Mouse (Mus musculus): ENCODE measurements at regions not wholly inside any gene's neighbourhood (a gene's known extent, or its start where the extent isn't known, plus 50 kb on each side); places are given as distances from the start of the nearest gene placed in this dataset.
A peak's percentile ranks its signal among the peaks of the same experiment; 100 is the strongest.
"Not testable (repeated sequence)": the region's sequence is repeated elsewhere in the genome, so short reads cannot be mapped to it uniquely, and the experiment has no call there.

DNA sequence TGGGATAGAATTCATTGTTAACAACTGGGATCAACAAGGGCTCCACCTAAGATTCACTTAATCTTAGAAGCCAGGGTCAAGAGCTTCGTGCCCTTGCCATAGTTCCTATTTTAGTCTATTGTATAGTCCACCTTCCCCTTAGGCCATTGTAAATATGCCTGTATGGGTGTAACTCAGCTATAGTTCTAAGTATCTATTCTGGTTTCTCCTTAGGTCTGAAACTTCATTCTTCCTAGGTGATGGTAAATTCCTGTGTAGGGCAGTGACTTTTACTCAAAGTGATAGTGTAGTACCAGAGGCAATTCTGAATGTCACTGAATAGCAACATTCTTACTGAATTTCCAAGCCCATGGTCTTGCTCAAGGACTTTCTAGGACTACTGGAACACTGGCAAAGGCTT, 989.4 kb downstream of the Ankrd7 start:
- not testable (repeated sequence) for DNase-seq

DNA sequence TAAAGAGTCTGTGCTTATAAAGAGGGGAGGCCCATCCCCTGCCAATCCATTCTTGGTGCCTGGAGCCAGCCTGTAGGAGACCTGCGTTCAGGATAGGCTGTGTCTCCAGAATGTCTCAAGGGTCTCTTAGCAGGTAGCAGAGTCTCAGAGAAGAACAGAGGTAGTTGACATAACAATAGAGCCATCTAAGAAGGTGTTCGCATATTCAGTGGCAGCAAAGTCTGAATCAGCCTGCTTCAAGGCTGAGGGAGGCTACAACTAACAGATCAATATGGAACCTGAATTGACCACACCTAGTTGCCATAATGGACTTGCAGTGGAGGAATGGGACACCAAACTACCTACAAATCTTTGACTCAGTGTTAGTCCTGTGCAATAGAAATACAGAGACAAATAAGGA, 998.0 kb downstream of the Ankrd7 start:
- no peak for DNase-seq

DNA sequence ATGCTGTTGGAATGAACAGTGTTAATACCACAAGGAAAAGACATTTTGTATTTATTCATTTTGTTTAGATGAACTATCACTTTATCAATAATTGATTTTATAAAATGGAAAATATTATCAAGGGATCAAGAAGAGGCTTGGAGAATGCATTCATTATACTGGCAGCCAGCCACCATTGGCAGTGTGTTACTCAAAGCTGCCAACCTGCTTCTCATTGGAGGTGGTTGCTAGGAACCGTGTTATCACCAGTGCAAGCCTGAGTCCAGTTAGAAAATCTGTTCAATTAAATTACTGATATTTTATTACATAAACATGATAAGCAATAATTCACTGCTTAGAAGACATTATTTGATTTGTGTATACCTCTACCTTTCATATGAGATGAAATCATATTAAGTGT, 1003.6 kb downstream of the Ankrd7 start:
- DNase-seq = peak; percentile 6

DNA sequence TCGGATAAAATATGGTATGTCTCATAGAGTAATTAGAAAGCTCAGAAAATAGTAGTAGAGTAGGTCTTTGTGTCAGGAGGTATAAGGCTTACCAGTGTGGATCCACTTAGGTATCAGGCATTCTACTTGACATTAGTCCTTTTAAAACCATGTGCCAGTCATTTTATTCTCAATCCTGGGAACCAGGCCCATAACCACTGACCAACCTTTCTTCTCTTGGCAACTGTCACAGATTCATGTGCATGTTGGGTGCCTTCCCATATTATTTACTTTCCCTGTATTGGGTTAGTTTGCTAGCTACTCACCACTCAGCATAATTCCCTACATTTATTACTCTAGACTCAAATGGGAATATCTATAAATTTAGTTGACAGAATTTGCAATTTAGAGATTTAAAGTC, 1045.1 kb downstream of the Ankrd7 start:
- DNase-seq = no peak

DNA sequence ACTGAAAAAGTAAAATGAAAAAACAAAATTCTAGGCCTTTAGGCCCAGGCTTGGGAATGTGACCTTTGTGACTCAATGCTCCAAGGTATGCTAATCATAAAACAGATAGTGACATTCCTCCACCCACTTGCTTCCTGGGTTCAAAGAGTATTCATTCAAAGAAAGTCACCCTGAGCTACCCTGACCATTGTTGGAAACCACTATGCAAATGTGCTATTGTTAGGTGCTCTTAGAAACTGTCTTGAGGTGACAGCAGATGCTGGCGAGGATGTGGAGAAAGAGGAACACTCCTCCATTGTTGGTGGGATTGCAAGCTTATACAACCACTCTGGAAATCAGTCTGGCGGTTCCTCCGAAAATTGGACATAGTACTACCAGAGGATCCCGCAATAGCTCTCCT, 1075.7 kb downstream of the Ankrd7 start:
- DNase-seq = not testable (repeated sequence)

DNA sequence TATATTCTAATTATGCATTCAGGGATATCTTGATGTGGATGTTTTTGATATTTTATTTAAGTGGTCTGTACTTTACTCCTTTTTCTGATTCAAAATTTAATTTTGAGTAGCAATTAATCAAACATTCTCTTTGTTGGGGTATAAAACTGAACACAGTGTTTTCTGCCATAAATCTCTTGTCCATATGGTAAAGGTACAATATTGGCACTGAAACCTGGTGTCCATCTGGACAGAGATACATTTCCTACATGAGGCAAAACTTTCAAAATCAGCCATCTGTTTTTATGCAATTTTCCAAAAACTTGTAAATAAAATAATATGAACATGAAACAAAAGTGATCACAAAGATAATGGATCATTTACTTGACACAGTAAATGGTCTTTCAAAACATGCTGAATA, 1078.2 kb downstream of the Ankrd7 start:
- DNase-seq = no peak

DNA sequence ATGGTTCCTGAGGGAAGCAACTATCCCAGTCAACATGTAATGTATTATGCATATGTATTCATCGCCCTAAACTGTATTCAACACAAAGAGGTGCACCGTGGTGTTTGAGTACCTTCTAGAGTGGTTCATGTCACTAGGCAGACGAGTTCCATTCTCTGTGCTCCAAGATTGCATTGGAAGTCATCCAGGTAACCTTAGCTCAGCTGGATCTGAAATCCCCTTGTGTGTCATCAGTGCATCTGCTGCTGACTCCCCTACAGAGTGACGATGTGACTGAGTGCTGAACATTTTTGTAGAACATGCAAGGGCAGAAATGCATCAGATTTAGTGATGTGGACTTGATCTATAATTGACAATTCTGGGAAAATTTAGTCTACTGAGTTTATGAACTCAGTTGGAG, 1079.6 kb downstream of the Ankrd7 start:
- no peak for DNase-seq

DNA sequence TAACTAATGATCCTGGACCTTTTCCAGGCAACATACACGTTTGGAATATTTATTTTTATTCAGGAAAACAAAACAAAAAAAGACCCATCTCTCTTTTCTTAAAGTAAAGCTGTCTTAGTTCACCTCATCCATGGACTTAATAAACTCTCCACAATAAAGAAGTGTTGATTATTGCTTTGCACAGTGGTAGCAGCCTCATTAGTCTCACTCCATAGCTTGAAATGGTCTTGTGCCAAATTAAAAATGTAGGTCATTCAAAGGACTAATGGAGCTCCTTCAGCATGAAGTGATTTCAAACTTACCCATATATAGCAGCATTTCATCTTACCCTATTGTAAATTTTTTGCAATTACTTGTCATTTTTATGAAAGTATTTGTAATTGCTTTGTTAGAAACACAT, 1109.8 kb downstream of the Ankrd7 start:
- no peak for DNase-seq

DNA sequence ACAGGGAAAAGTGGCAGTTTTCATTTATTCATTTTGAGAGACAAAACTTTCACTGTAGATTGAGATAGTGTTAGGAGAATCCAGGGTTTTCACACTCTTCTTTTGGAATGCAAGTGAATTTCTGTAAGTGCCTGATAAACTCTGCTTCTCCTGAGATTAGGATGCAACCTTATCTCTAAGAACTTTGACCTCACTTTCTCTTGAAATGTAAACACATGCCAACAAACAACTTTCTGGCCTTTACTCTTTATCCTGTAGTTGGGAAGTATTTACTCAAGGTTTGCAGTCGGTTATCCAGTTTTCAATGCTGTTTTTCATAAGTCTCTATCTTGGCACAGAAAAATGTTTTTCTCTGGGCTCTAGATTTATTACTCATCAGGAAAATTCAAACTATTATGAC, 1125.7 kb downstream of the Ankrd7 start:
- DNase-seq = no peak

DNA sequence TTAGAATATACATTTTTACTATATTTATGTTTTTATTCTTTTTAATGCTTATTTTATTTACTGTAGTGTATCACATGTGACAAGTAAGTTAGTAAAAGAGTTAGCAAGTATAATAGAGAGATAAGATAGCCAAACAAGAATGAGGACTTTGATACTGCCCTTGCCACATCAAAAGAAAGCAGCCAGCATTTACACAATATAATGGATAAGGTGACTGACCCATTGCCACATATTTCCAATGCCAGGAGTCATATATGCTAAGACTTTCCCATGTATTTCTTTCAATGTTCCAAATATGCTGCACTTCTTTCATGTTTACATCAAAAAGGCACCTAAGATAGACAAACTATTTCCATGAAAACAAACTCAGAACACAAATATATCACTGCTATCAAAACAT, 1162.3 kb downstream of the Ankrd7 start:
- DNase-seq = no peak

DNA sequence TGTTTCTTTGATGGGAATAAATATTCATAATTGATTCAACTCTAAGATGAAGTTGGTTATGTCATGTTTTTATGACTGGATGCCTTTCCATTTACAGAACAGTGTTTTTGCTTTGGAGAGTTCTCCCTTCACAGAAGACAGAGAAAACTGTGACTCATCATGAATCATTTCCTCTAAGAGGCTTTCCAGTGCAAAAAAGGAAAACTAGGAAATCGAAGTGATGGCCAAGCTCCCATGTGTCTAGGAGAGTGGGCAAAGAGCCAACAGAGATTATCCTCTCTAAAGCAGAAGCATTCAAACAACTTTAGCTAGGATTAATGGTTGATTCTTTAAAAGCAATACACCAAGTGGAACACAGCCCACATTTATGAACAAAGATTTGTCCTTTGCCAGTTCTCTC, 1171.7 kb downstream of the Ankrd7 start:
- no peak for DNase-seq

DNA sequence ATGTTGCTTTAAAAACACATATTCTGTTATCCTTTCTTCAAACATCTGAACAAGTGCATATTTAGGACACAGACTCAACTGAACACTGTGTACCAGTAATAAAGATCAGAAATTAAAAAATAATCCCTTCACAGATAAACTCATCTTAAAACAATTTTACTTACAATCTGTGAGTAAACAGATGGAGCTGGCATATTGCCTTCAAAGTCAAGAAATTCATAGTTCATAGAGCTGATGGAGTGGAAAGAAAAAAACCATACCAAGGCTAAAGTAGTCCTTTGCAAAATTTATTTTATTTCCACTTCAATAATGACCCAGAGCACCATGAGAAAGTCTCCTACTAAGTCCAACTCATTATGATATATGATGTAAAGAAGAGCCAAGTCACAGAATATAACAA, 1136.6 kb upstream of the Kcnd2 start:
- no peak for DNase-seq

DNA sequence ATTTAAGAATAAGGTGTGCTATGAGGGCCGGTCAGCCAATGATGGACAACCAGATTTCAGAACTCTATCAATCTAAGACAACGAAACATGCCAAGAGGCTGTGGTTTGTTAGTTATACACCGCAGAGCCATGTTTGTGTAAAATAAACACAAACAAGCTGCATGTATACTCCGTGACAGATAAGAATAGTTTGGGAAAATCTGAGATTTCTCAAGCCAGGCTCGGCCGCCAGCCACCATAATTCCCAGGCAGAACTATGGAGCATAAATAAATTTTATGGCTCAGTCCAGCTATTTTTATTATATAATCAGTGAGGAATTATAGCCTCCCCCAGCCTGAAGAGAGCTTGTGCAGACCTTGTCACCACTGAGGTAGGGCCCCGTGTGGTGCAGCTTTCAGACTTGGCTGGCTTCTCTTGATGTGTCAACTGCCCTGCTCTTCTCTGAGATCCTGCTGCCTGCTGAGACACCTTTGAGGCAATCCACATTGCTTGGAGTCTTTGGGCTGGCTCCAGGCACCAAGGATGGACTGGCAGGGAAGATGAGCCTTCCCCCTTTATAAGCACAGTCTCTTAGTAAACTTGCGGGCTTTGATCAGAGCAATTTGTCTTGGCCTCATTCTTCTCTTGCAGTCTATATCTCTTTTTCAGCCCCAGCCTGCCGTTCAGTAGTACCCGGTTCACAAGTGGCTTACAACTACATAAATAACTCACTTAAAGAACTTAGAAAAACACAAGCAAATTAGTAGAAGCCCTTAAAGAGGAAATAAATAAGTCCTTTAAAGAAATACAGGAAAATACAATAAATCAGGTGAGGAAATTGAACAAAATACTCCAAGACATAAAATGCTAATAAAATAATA, 1123.0 kb upstream of the Kcnd2 start:
- DNase-seq = no peak

DNA sequence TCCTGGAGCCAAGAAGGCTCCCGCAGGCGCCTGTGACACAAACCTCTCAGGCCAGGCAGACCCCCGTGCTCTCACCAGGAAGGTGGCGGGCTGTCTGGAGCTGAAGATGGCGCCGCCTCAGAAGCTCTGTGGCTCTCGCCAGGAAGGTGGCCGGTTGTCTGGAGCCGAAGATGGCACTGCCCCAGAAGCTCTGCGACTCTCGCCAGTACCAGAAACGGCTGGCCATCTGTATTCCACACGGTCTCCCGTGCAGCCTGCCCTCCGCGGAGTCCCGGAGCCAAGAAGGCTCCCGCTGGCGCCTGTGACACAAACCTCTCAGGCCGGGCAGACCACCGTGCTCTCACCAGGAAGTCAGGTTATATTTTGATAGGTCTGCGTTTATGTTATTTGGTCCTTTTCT, 1081.3 kb upstream of the Kcnd2 start:
- not testable (repeated sequence) for DNase-seq

DNA sequence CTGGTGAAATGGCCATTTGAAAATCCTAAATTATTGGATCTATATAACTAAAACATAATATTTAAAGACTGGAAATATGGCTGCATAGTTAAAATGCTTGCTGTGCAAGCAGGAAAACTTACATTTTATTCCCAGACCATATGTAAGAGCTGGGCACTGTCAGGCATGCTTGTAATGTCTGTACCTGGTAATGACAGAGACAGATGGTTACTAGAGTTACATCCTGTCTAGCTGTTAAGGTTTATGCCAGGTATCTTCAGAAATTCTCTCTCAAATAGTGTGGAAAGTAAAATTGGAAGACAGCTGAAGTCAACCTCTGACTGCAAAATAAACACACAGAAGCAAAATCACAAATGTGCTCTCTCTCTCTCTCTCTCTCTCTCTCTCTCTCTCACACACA, 1077.8 kb upstream of the Kcnd2 start:
- DNase-seq = no peak
